Mouse (Mus musculus): ENCODE results near the gene Cldn20. TPM values are rescaled to one million over a fixed set of nuclear protein-coding genes. Genes with fewer than 3 reads are reported as not detected.

The Cldn20 gene
- polyA plus RNA-seq (2014; fragmentation: Illumina TruSeq; extraction: RNeasy Lipid Tissue Mini Kit (QIAGEN cat#74804); ENCODE audit: low read depth, low replicate concordance), result not detected

DNA sequence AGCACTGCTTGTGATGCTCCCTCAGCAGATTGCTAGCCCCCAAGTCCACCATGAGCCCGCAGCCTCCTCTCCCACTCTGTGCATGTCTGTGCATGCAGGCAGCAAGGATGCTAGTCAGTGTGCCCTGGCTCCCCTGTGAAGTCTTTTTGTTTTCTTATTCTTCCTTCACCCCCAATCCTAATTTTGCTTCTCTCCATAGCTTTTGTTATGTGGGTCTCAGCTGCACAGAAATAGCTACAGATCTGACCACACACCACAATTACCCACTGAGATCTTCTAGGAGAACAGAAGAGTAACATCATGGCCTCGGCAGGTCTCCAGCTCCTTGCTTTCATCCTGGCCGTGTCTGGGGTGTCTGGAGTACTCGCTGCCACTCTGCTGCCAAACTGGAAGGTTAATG is at the start of gene Cldn20:
Gene Cldn20 (plus strand): TSS at position 301 of the 400 bp plus-strand sequence.

GRCm38 (mm10) chr17:3557331-3558311 is 25.3 kb downstream of the Cldn20 start, which contains the start of gene Tfb1m:
TSS of gene Tfb1m (minus strand) at chr17:3557781.

Other genes with a start within 250 kb of the Cldn20 start
- 2.2 TPM for gene Tiam2, start 206.0 kb upstream of the Cldn20 start, polyA plus RNA-seq (2014; fragmentation: Illumina TruSeq; extraction: RNeasy Lipid Tissue Mini Kit (QIAGEN cat#74804); ENCODE audit: low read depth, low replicate concordance)
- 17.1 TPM for gene Tfb1m, start 25.2 kb downstream of the Cldn20 start, polyA plus RNA-seq (2014; fragmentation: Illumina TruSeq; extraction: RNeasy Lipid Tissue Mini Kit (QIAGEN cat#74804); ENCODE audit: low read depth, low replicate concordance)
- gene Nox3, start 163.7 kb downstream of the Cldn20 start, polyA plus RNA-seq (2014; fragmentation: Illumina TruSeq; extraction: RNeasy Lipid Tissue Mini Kit (QIAGEN cat#74804); ENCODE audit: low read depth, low replicate concordance), result not detected